Mouse (Mus musculus): ENCODE measurements around the gene Majin. TPM values are rescaled to one million over a fixed set of nuclear protein-coding genes. Genes with fewer than 3 reads are reported as not detected.

Majin gene
- polyA plus RNA-seq, 1 experiment from 2014 or later, result not detected

GRCm38 (mm10) chr19:6268670-6269132 lies 84.5 kb downstream of the Majin start:
- WGBS, result 89% methylated on average over 7 of the region's 7 CpGs
- H3K36me3 ChIP-seq, result no peaks in the 10 kb centered on the region
- peaks cover 23% of the 10 kb centered on the region for H3K4me1 ChIP-seq
- H3K4me3 ChIP-seq, result no peak overlapping the region
- H3K27me3 ChIP-seq (ENCODE audit: low read depth, poor library complexity, severe bottlenecking), result peaks cover 15% of the 10 kb centered on the region; the same call in 1 of the 2 replicates
- no peak for DNase-seq (ENCODE audit: low spot score)
- H3K27ac ChIP-seq, result no peak overlapping the region
- no peaks in the 10 kb centered on the region for H3K9me3 ChIP-seq (replicated peaks)

GRCm38 (mm10) chr19:6269798-6270475 lies 85.7 kb downstream of the Majin start:
- DNase-seq (ENCODE audit: low spot score), result no peak
- Histone ChIP-seq H3K4me3 (no peak overlapping the region), H3K27me3 (ENCODE audit: low read depth, poor library complexity, severe bottlenecking) (peaks cover 15% of the 10 kb centered on the region; the same call in 1 of the 2 replicates), H3K27ac (no peak overlapping the region), H3K4me1 (peaks cover 14% of the 10 kb centered on the region), H3K9me3 (replicated peaks) (no peaks in the 10 kb centered on the region), H3K36me3 (no peaks in the 10 kb centered on the region)
- WGBS, result 88% methylated on average over 8 of the region's 8 CpGs

- Histone ChIP-seq H3K9me3 (replicated peaks) (no peaks in the 10 kb centered on the region), H3K4me3 (no peak overlapping the region), H3K27ac (no peak overlapping the region), H3K36me3 (no peaks in the 10 kb centered on the region), H3K4me1 (peaks cover 18% of the 10 kb centered on the region), H3K27me3 (ENCODE audit: low read depth, poor library complexity, severe bottlenecking) (peaks cover 15% of the 10 kb centered on the region; the same call in 1 of the 2 replicates)
- WGBS, result 64% methylated on average over 9 of the region's 9 CpGs
- DNase-seq (ENCODE audit: low spot score), result no peak
Measured at GRCm38 (mm10) chr19:6270661-6271060, 86.5 kb downstream of the Majin start.

GRCm38 (mm10) chr19:6271206-6271605 lies 87.0 kb downstream of the Majin start:
- no peaks in the 10 kb centered on the region for H3K36me3 ChIP-seq
- peaks cover 24% of the 10 kb centered on the region for H3K4me1 ChIP-seq
- H3K9me3 ChIP-seq (replicated peaks), result no peaks in the 10 kb centered on the region
- no peak overlapping the region for H3K4me3 ChIP-seq
- DNase-seq (ENCODE audit: low spot score), result no peak
- no peak overlapping the region for H3K27ac ChIP-seq
- 35% methylated on average over 8 of the region's 8 CpGs for WGBS
- H3K27me3 ChIP-seq (ENCODE audit: low read depth, poor library complexity, severe bottlenecking), result peaks cover 15% of the 10 kb centered on the region; the same call in 1 of the 2 replicates

GRCm38 (mm10) chr19:6272053-6272452 lies 87.9 kb downstream of the Majin start:
- Histone ChIP-seq H3K9me3 (replicated peaks) (no peaks in the 10 kb centered on the region), H3K4me3 (no peak overlapping the region), H3K27me3 (ENCODE audit: low read depth, poor library complexity, severe bottlenecking) (peaks cover 15% of the 10 kb centered on the region; the same call in 1 of the 2 replicates), H3K27ac (no peak overlapping the region), H3K4me1 (peaks cover 25% of the 10 kb centered on the region), H3K36me3 (no peaks in the 10 kb centered on the region)
- DNase-seq (ENCODE audit: low spot score), result no peak
- WGBS, result 68% methylated on average over 7 of the region's 7 CpGs

GRCm38 (mm10) chr19:6272738-6273137 lies 88.5 kb downstream of the Majin start:
- 89% methylated on average over 4 of the region's 4 CpGs for WGBS

GRCm38 (mm10) chr19:6273592-6273991 lies 89.4 kb downstream of the Majin start:
- Histone ChIP-seq H3K9me3 (replicated peaks) (no peaks in the 10 kb centered on the region), H3K27me3 (ENCODE audit: low read depth, poor library complexity, severe bottlenecking) (peaks cover 15% of the 10 kb centered on the region; the same call in 1 of the 2 replicates), H3K4me1 (peaks cover 28% of the 10 kb centered on the region), H3K36me3 (no peaks in the 10 kb centered on the region), H3K27ac (no peak overlapping the region), H3K4me3 (no peak overlapping the region)
- 87% methylated on average over 4 of the region's 4 CpGs for WGBS
- DNase-seq (ENCODE audit: low spot score), result no peak

More at GRCm38 (mm10) chr19:6272738-6273137, 88.5 kb downstream of the Majin start:
- Histone ChIP-seq H3K27ac (no peak overlapping the region), H3K27me3 (ENCODE audit: low read depth, poor library complexity, severe bottlenecking) (peaks cover 15% of the 10 kb centered on the region; the same call in 1 of the 2 replicates), H3K4me3 (no peak overlapping the region), H3K4me1 (peaks cover 22% of the 10 kb centered on the region), H3K36me3 (no peaks in the 10 kb centered on the region), H3K9me3 (replicated peaks) (no peaks in the 10 kb centered on the region)
- no peak for DNase-seq (ENCODE audit: low spot score)

MicroRNAs within 50 kb of the gene (microRNA counts, 519-probe panel; counts per million panel counts)
- microRNA mmu-miR-192, result 684 counts per million, percentile 72 among the panel's probes with 10 or more counts

Small RNAs within 50 kb of the gene (microRNA-seq; reads per million reads assigned to microRNA genes)
- gene Mir192 (62.1 reads per million, percentile 44 among the genes with 10 or more reads in this experiment), gene Mir194-2 (41.9 reads per million, percentile 39 among the genes with 10 or more reads in this experiment)

Other genes with a start within 250 kb of the Majin start
- gene Pola2, start 220.2 kb upstream of the Majin start, polyA plus RNA-seq (2016; fragmentation: Nextera tagmentation; extraction: Ambion mirVana), result 125 and 130 TPM in 2 replicates
- gene Slc22a20, start 198.2 kb upstream of the Majin start, polyA plus RNA-seq (2016; fragmentation: Nextera tagmentation; extraction: Ambion mirVana), result not detected in 2 replicates
- gene Capn1, start 168.5 kb upstream of the Majin start, polyA plus RNA-seq (2016; fragmentation: Nextera tagmentation; extraction: Ambion mirVana), result 2.0 and 2.4 TPM in 2 replicates
- 36.9 and 38.6 TPM in 2 replicates for gene Syvn1, start 137.8 kb upstream of the Majin start, polyA plus RNA-seq (2016; fragmentation: Nextera tagmentation; extraction: Ambion mirVana)
- 90.3 and 91.4 TPM in 2 replicates for gene Mrpl49, start 126.6 kb upstream of the Majin start, polyA plus RNA-seq (2016; fragmentation: Nextera tagmentation; extraction: Ambion mirVana)
- 820 and 955 TPM in 2 replicates for gene Fau, start 126.5 kb upstream of the Majin start, polyA plus RNA-seq (2016; fragmentation: Nextera tagmentation; extraction: Ambion mirVana)
- 35.2 and 36.1 TPM in 2 replicates for gene Znhit2, start 123.2 kb upstream of the Majin start, polyA plus RNA-seq (2016; fragmentation: Nextera tagmentation; extraction: Ambion mirVana)
- gene Tm7sf2, start 116.0 kb upstream of the Majin start, polyA plus RNA-seq (2016; fragmentation: Nextera tagmentation; extraction: Ambion mirVana), result 24.4 and 28.8 TPM in 2 replicates
- 62.1 and 75.7 TPM in 2 replicates for gene Vps51, start 107.2 kb upstream of the Majin start, polyA plus RNA-seq (2016; fragmentation: Nextera tagmentation; extraction: Ambion mirVana)
- not detected in 2 replicates for gene Tmem262, start 104.4 kb upstream of the Majin start, polyA plus RNA-seq (2016; fragmentation: Nextera tagmentation; extraction: Ambion mirVana)
- gene Gm28374, start 102.1 kb upstream of the Majin start, polyA plus RNA-seq (2016; fragmentation: Nextera tagmentation; extraction: Ambion mirVana), result 1.3 and 1.6 TPM in 2 replicates
- 74.3 and 85.4 TPM in 2 replicates for gene Zfpl1, start 99.4 kb upstream of the Majin start, polyA plus RNA-seq (2016; fragmentation: Nextera tagmentation; extraction: Ambion mirVana)
- 70.6 and 76.4 TPM in 2 replicates for gene Cdca5, start 99.4 kb upstream of the Majin start, polyA plus RNA-seq (2016; fragmentation: Nextera tagmentation; extraction: Ambion mirVana)
- 0.56 and 0.89 TPM in 2 replicates for gene AC131692.1, start 90.0 kb upstream of the Majin start, polyA plus RNA-seq (2016; fragmentation: Nextera tagmentation; extraction: Ambion mirVana)
- gene Naaladl1, start 78.6 kb upstream of the Majin start, polyA plus RNA-seq (2016; fragmentation: Nextera tagmentation; extraction: Ambion mirVana), result 0.54 and 0.75 TPM in 2 replicates
- 65.4 and 73.3 TPM in 2 replicates for gene Sac3d1, start 65.7 kb upstream of the Majin start, polyA plus RNA-seq (2016; fragmentation: Nextera tagmentation; extraction: Ambion mirVana)
- gene Snx15, start 56.1 kb upstream of the Majin start, polyA plus RNA-seq (2016; fragmentation: Nextera tagmentation; extraction: Ambion mirVana), result 25.7 and 28.7 TPM in 2 replicates
- gene Batf2, start 43.4 kb upstream of the Majin start, polyA plus RNA-seq (2016; fragmentation: Nextera tagmentation; extraction: Ambion mirVana), result not detected in 2 replicates
- gene Arl2, start 42.8 kb upstream of the Majin start, polyA plus RNA-seq (2016; fragmentation: Nextera tagmentation; extraction: Ambion mirVana), result 97.0 and 112 TPM in 2 replicates
- 0.97 and 2.1 TPM in 2 replicates for gene Gpha2, start 42.0 kb downstream of the Majin start, polyA plus RNA-seq (2016; fragmentation: Nextera tagmentation; extraction: Ambion mirVana)
- 16.6 and 17.2 TPM in 2 replicates for gene Ppp2r5b, start 51.5 kb downstream of the Majin start, polyA plus RNA-seq (2016; fragmentation: Nextera tagmentation; extraction: Ambion mirVana)
- 11.4 and 13.0 TPM in 2 replicates for gene Atg2a, start 57.3 kb downstream of the Majin start, polyA plus RNA-seq (2016; fragmentation: Nextera tagmentation; extraction: Ambion mirVana)
- gene Ehd1, start 92.3 kb downstream of the Majin start, polyA plus RNA-seq (2016; fragmentation: Nextera tagmentation; extraction: Ambion mirVana), result 72.5 and 74.9 TPM in 2 replicates
- gene Cdc42bpg, start 122.1 kb downstream of the Majin start, polyA plus RNA-seq (2016; fragmentation: Nextera tagmentation; extraction: Ambion mirVana), result 0.15 and 0.38 TPM in 2 replicates
- gene Men1, start 150.6 kb downstream of the Majin start, polyA plus RNA-seq (2016; fragmentation: Nextera tagmentation; extraction: Ambion mirVana), result 118 and 120 TPM in 2 replicates
- 10.4 and 15.2 TPM in 2 replicates for gene Map4k2, start 156.7 kb downstream of the Majin start, polyA plus RNA-seq (2016; fragmentation: Nextera tagmentation; extraction: Ambion mirVana)
- gene Sf1, start 179.3 kb downstream of the Majin start, polyA plus RNA-seq (2016; fragmentation: Nextera tagmentation; extraction: Ambion mirVana), result 193 and 206 TPM in 2 replicates
- gene Pygm, start 200.0 kb downstream of the Majin start, polyA plus RNA-seq (2016; fragmentation: Nextera tagmentation; extraction: Ambion mirVana), result 2.5 and 3.0 TPM in 2 replicates
- 14.6 and 16.7 TPM in 2 replicates for gene Rasgrp2, start 215.0 kb downstream of the Majin start, polyA plus RNA-seq (2016; fragmentation: Nextera tagmentation; extraction: Ambion mirVana)
- gene Nrxn2, start 234.3 kb downstream of the Majin start, polyA plus RNA-seq (2016; fragmentation: Nextera tagmentation; extraction: Ambion mirVana), result 0.78 and 1.5 TPM in 2 replicates